Mouse (Mus musculus): ENCODE results near the gene Olfr971. TPM values are rescaled to one million over a fixed set of nuclear protein-coding genes. Genes with fewer than 3 reads are reported as not detected.

The Olfr971 gene
- not detected in 2 replicates for polyA plus RNA-seq (2012; rRNA removed)

GRCm38 (mm10) chr9:39836576-39836975 lies at the start of gene Olfr971:
Gene Olfr971 (plus strand): TSS chr9:39836876.

GRCm38 (mm10) chr9:39790558-39790957 lies 46.1 kb upstream of the Olfr971 start, which contains the start of gene Olfr969:
Gene Olfr969 (plus strand): TSS chr9:39790945.

GRCm38 (mm10) chr9:39808560-39808959 lies 28.1 kb upstream of the Olfr971 start, which contains the start of gene Olfr970:
Gene Olfr970 (plus strand): TSS chr9:39808860.

GRCm38 (mm10) chr9:39866122-39866521 lies 29.4 kb downstream of the Olfr971 start, which contains the start of gene Olfr972:
Gene Olfr972 (plus strand): TSS chr9:39866422.

Other genes with a start within 250 kb of the Olfr971 start
- 0.84 and 3.4 TPM in 2 replicates for gene AW551984, start 232.5 kb upstream of the Olfr971 start, polyA plus RNA-seq (2012; rRNA removed)
- gene Olfr148, start 226.2 kb upstream of the Olfr971 start, polyA plus RNA-seq (2012; rRNA removed), result not detected in 2 replicates
- not detected in 2 replicates for gene Olfr960, start 215.5 kb upstream of the Olfr971 start, polyA plus RNA-seq (2012; rRNA removed)
- gene Olfr961, start 191.8 kb upstream of the Olfr971 start, polyA plus RNA-seq (2012; rRNA removed), result not detected in 2 replicates
- gene Olfr963, start 169.7 kb upstream of the Olfr971 start, polyA plus RNA-seq (2012; rRNA removed), result not detected in 2 replicates
- not detected in 2 replicates for gene Olfr149, start 129.8 kb upstream of the Olfr971 start, polyA plus RNA-seq (2012; rRNA removed)
- gene Olfr965, start 125.5 kb upstream of the Olfr971 start, polyA plus RNA-seq (2012; rRNA removed), result not detected in 2 replicates
- not detected in 2 replicates for gene Olfr150, start 105.9 kb upstream of the Olfr971 start, polyA plus RNA-seq (2012; rRNA removed)
- not detected in 2 replicates for gene Olfr967, start 90.6 kb upstream of the Olfr971 start, polyA plus RNA-seq (2012; rRNA removed)
- not detected in 2 replicates for gene Olfr968, start 53.6 kb upstream of the Olfr971 start, polyA plus RNA-seq (2012; rRNA removed)
- gene Olfr969, start 45.9 kb upstream of the Olfr971 start, polyA plus RNA-seq (2012; rRNA removed), result not detected in 2 replicates
- gene Olfr970, start 28.0 kb upstream of the Olfr971 start, polyA plus RNA-seq (2012; rRNA removed), result not detected in 2 replicates
- not detected in 2 replicates for gene Olfr972, start 29.5 kb downstream of the Olfr971 start, polyA plus RNA-seq (2012; rRNA removed)
- not detected in 2 replicates for gene Olfr229, start 70.5 kb downstream of the Olfr971 start, polyA plus RNA-seq (2012; rRNA removed)
- gene Olfr974, start 100.6 kb downstream of the Olfr971 start, polyA plus RNA-seq (2012; rRNA removed), result not detected in 2 replicates
- gene Olfr975, start 115.2 kb downstream of the Olfr971 start, polyA plus RNA-seq (2012; rRNA removed), result 0.04 TPM in 1 of 2 replicates, not detected in the other
- gene Olfr976, start 124.3 kb downstream of the Olfr971 start, polyA plus RNA-seq (2012; rRNA removed), result not detected in 2 replicates
- not detected in 2 replicates for gene Olfr978, start 155.2 kb downstream of the Olfr971 start, polyA plus RNA-seq (2012; rRNA removed)
- gene Olfr979, start 166.6 kb downstream of the Olfr971 start, polyA plus RNA-seq (2012; rRNA removed), result not detected in 2 replicates
- not detected in 2 replicates for gene Olfr980, start 172.7 kb downstream of the Olfr971 start, polyA plus RNA-seq (2012; rRNA removed)
- gene Olfr981, start 184.6 kb downstream of the Olfr971 start, polyA plus RNA-seq (2012; rRNA removed), result not detected in 2 replicates
- not detected in 2 replicates for gene Olfr982, start 237.0 kb downstream of the Olfr971 start, polyA plus RNA-seq (2012; rRNA removed)

Data from stomach, adult 2 months (tissue).